Mouse (Mus musculus) forebrain, embryonic 16.5 days (tissue): ENCODE measurements around the gene Fbxw21. TPM values are rescaled to one million over a fixed set of nuclear protein-coding genes. Genes with fewer than 3 reads are reported as not detected.
A peak's percentile ranks its signal among the peaks of the same experiment; 100 is the strongest.

Source experiments
- ATAC-seq: fragments of 200-750 bp; cut with Nextera tagmentation; 2 replicates; pipeline ENCODE4 v1.8.0; 2017; ENCODE audit warnings: mild to moderate bottlenecking, moderate library complexity
- H3K27ac ChIP-seq: fragments of 300-500 bp; sonication (generic); 2 replicates; pipeline ENCODE4 v1.5.1; 2014; ENCODE audit warnings: low read length, control low read depth
- H3K27me3 ChIP-seq: fragments of 300-500 bp; sonication (generic); replicated peaks from 2 replicates; pipeline ENCODE4 v1.6.1; 2014; ENCODE audit warnings: low read length; ENCODE audit not compliant: control insufficient read depth, insufficient read depth
- H3K36me3 ChIP-seq: fragments of 300-500 bp; sonication (generic); 2 replicates; pipeline ENCODE4 v1.6.1; 2014; ENCODE audit not compliant: control insufficient read depth, insufficient read depth
- H3K4me1 ChIP-seq: fragments of 300-500 bp; sonication (generic); replicated peaks from 2 replicates; pipeline ENCODE4 v1.6.1; 2014; ENCODE audit warnings: low read length; ENCODE audit not compliant: control insufficient read depth, insufficient read depth
- H3K4me2 ChIP-seq: fragments of 300-500 bp; sonication (generic); 2 replicates; pipeline ENCODE4 v1.6.1; 2014; ENCODE audit warnings: mild to moderate bottlenecking, low read length, control low read depth
- H3K4me3 ChIP-seq: fragments of 300-500 bp; sonication (generic); replicated peaks from 2 replicates; pipeline ENCODE4 v1.5.1; 2014; ENCODE audit warnings: mild to moderate bottlenecking, low read length, control low read depth
- H3K9ac ChIP-seq: fragments of 300-500 bp; sonication (generic); replicated peaks from 2 replicates; pipeline ENCODE4 v1.6.1; 2014; ENCODE audit warnings: low read depth, low read length, control low read depth
- H3K9me3 ChIP-seq: fragments of 300-500 bp; sonication (generic); 2 replicates; pipeline ENCODE4 v1.6.1; 2016; ENCODE audit warnings: low read length; ENCODE audit not compliant: control insufficient read depth
- WGBS: fragments of 180-500 bp; shearing (Covaris S2); extraction: QIAGEN DNeasy Blood & Tissue Kit; methylation state at CpG from one replicate; pipeline ENCODE4 v1.1.7; 2014; 5-methylcytosine and 5-hydroxymethylcytosine counted together
- polyA plus RNA-seq: library from polyadenylated mRNA; unstranded; fragments of >200 nt; fragmentation: Nextera tagmentation; extraction: Ambion mirVana; gene quantifications from 2 replicates; pipeline ENCODE4 v1.2.1, GENCODE M21; 2015

Fbxw21 gene
- polyA plus RNA-seq, 1 experiment from 2014 or later, result not detected

- WGBS, result 91% methylated on average over 9 of the region's 9 CpGs
- Histone ChIP-seq H3K4me1 (peaks cover 9% of the 10 kb centered on the region), H3K9ac (no peak overlapping the region), H3K27me3 (no peaks in the 10 kb centered on the region), H3K36me3 (peaks cover 29% of the 10 kb centered on the region), H3K27ac (no peak overlapping the region), H3K4me3 (no peak overlapping the region), H3K4me2 (no peak overlapping the region), H3K9me3 (no peaks in the 10 kb centered on the region)
- ATAC-seq, result no peak
Observed at GRCm38 (mm10) chr9:109104083-109104482, 57.8 kb downstream of the Fbxw21 start.

GRCm38 (mm10) chr9:109103250-109103649, 58.6 kb downstream of the Fbxw21 start:
- H3K4me1 ChIP-seq, result peaks cover 17% of the 10 kb centered on the region
- no peaks in the 10 kb centered on the region for H3K27me3 ChIP-seq
- H3K4me3 ChIP-seq, result no peak overlapping the region
- H3K27ac ChIP-seq, result no peak overlapping the region
- H3K9me3 ChIP-seq, result no peaks in the 10 kb centered on the region
- 78% methylated on average over 7 of the region's 7 CpGs for WGBS
- no peak overlapping the region for H3K4me2 ChIP-seq
- H3K9ac ChIP-seq, result no peak overlapping the region
- no peak for ATAC-seq
- peaks cover 21% of the 10 kb centered on the region for H3K36me3 ChIP-seq

GRCm38 (mm10) chr9:109102541-109102940, 59.3 kb downstream of the Fbxw21 start:
- H3K4me2 ChIP-seq, result no peak overlapping the region
- ATAC-seq, result no peak
- no peaks in the 10 kb centered on the region for H3K27me3 ChIP-seq
- WGBS, result 95% methylated on average over 3 of the region's 3 CpGs
- no peak overlapping the region for H3K9ac ChIP-seq
- H3K9me3 ChIP-seq, result no peaks in the 10 kb centered on the region
- no peak overlapping the region for H3K27ac ChIP-seq
- H3K36me3 ChIP-seq, result peaks cover 20% of the 10 kb centered on the region
- H3K4me1 ChIP-seq, result peaks cover 24% of the 10 kb centered on the region
- no peak overlapping the region for H3K4me3 ChIP-seq

GRCm38 (mm10) chr9:109101933-109102445, 59.9 kb downstream of the Fbxw21 start:
- no peak for ATAC-seq
- Histone ChIP-seq H3K27ac (no peak overlapping the region), H3K9me3 (no peaks in the 10 kb centered on the region), H3K4me3 (no peak overlapping the region), H3K36me3 (peaks cover 20% of the 10 kb centered on the region), H3K4me1 (peaks cover 30% of the 10 kb centered on the region), H3K27me3 (no peaks in the 10 kb centered on the region), H3K9ac (no peak overlapping the region), H3K4me2 (no peak overlapping the region)
- WGBS, result 95% methylated on average over 5 of the region's 5 CpGs

GRCm38 (mm10) chr9:109100307-109100928, 61.4 kb downstream of the Fbxw21 start:
- H3K27ac ChIP-seq, result no peak overlapping the region
- no peaks in the 10 kb centered on the region for H3K27me3 ChIP-seq
- no peaks in the 10 kb centered on the region for H3K9me3 ChIP-seq
- WGBS, result 90% methylated on average over 20 of the region's 20 CpGs
- H3K4me1 ChIP-seq, result peaks cover 36% of the 10 kb centered on the region
- H3K9ac ChIP-seq, result no peak overlapping the region
- ATAC-seq, result no peak
- H3K36me3 ChIP-seq, result peaks cover 9% of the 10 kb centered on the region
- no peak overlapping the region for H3K4me3 ChIP-seq
- H3K4me2 ChIP-seq, result no peak overlapping the region

- no peaks in the 10 kb centered on the region for H3K27me3 ChIP-seq
- H3K36me3 ChIP-seq, result peaks cover 9% of the 10 kb centered on the region
- no peaks in the 10 kb centered on the region for H3K9me3 ChIP-seq
- WGBS, result 49% methylated on average over 6 of the region's 6 CpGs
- H3K27ac ChIP-seq, result peak overlapping the region; percentile 100
- ATAC-seq, result no peak
- no peak overlapping the region; the same call in 1 of the 2 replicates for H3K9ac ChIP-seq
- peak overlapping the region; percentile 95 for H3K4me2 ChIP-seq
- H3K4me1 ChIP-seq, result peaks cover 41% of the 10 kb centered on the region
- H3K4me3 ChIP-seq, result peak overlapping the region; percentile 70; the same call in 1 of the 2 replicates
Observed at GRCm38 (mm10) chr9:109098969-109099368, 62.9 kb downstream of the Fbxw21 start.

- WGBS, result 82% methylated on average over 8 of the region's 8 CpGs
- H3K27ac ChIP-seq, result peak overlapping the region; percentile 100
- peaks cover 44% of the 10 kb centered on the region for H3K4me1 ChIP-seq
- H3K9ac ChIP-seq, result peak overlapping the region; percentile 34
- H3K4me3 ChIP-seq, result peak overlapping the region; percentile 70
- H3K4me2 ChIP-seq, result peak overlapping the region; percentile 95
- no peak for ATAC-seq
- H3K9me3 ChIP-seq, result no peaks in the 10 kb centered on the region
- H3K36me3 ChIP-seq, result peaks cover 9% of the 10 kb centered on the region
- H3K27me3 ChIP-seq, result no peaks in the 10 kb centered on the region
Observed at GRCm38 (mm10) chr9:109098366-109098765, 63.5 kb downstream of the Fbxw21 start.

GRCm38 (mm10) chr9:109097831-109098230, 64.0 kb downstream of the Fbxw21 start:
- Histone ChIP-seq H3K9ac (peak overlapping the region; percentile 34), H3K4me2 (peak overlapping the region; percentile 95), H3K36me3 (peaks cover 9% of the 10 kb centered on the region), H3K4me3 (peak overlapping the region; percentile 70), H3K9me3 (no peaks in the 10 kb centered on the region), H3K27me3 (no peaks in the 10 kb centered on the region), H3K4me1 (peaks cover 46% of the 10 kb centered on the region), H3K27ac (peak overlapping the region; percentile 100)
- peak; percentile 14 for ATAC-seq
- WGBS, result 39% methylated on average over 5 of the region's 5 CpGs

- peak overlapping the region; percentile 100 for H3K27ac ChIP-seq
- peak overlapping the region; percentile 93 for H3K9ac ChIP-seq
- no peaks in the 10 kb centered on the region for H3K9me3 ChIP-seq
- 4% methylated on average over 6 of the region's 6 CpGs for WGBS
- H3K27me3 ChIP-seq, result no peaks in the 10 kb centered on the region
- H3K4me1 ChIP-seq, result peaks cover 46% of the 10 kb centered on the region
- H3K4me3 ChIP-seq, result peak overlapping the region; percentile 70
- peaks cover 6% of the 10 kb centered on the region for H3K36me3 ChIP-seq
- H3K4me2 ChIP-seq, result peak overlapping the region; percentile 95
- no peak for ATAC-seq
Observed at GRCm38 (mm10) chr9:109097291-109097690, 64.5 kb downstream of the Fbxw21 start.
